Mouse (Mus musculus): Measurements from ENCODE around the gene Ado.

Ado gene

DNA sequence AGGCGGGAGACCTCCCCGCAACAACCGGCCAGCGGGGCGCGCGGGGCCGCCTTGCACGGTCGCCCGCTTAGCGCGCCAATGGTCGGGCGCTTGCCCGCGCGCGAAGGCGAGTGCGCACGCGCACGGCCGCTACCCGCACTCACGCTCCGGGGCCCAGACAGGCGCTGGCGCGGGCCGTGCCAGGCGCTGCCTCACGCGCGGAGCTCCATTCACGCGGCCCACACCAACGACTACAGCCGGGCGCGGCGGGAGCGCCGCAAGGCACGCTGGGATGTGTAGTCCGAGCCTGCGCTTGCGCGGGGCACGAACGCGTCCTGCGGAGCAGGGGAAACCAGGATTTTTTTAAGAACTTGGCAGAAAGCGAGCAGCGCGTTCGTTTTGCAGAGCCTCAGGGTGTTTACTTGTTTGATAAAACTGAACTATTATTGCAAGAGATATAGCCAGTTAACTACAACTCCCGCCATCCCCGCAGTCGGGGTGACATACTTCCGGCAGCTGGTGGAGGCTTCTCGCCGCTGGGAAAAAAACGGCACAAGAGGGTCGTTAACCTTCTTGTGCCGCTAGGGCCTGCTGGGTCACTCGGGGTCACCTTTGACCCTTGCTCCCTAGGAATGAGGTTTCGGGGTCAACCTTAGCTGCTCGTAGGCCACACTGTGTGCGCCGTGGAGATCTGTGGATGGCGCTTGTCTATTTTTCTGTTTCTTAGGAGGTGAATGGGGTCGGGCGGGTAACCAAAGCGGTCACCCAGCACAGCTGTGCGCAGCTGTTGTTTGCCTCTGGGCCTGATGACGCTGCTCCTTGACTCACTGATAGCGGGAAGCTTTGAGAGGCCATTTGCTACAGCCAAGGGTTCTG is at the start of gene Ado:
Ado (minus strand) TSS at position 79 of the 855 bp plus-strand sequence.
- DNase-seq (ENCODE audit: low spot score in 2 of 2) = peak; percentile 77 to 84

GRCm38 (mm10) chr10:67595278-67595677 is 46.5 kb upstream of the Ado start:
- no peak for DNase-seq (ENCODE audit: low spot score in 2 of 2)

DNA sequence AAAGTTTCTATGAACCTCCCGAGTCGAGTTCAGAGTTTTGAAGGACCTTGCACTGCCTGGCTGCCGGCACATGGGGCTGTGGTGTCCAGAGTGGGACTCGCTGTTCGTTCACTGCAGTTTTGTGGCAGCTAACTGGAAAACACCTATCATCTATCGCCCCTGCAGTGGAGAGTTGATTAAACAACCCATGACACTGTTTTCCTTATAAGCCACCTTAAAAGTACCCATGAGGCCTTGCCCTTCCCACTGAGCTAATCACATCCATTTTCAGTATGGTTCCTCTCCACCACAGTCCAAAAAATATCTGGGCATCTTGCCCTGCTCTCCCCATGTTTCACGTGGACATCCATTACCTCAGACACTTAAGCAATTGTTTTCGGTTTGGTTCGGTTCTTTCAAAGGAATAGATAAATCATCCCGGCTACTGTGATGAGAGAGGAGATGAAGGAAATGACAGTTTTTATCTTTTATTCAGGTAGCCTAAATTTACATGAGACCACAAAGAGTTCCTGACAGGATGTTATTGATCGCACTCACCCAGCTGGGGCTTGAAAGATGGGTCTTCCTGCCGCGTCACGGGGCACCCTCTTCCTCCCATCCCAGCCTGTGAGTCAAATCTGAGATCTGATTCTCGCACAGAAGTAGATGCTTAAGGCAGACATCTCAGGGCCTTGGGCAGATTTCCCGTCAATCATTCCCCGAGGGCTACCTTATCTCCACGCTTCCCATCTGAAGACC is 37.3 kb upstream of the Ado start:
- DNase-seq (ENCODE audit: low spot score in 2 of 2) = peak; percentile 62 to 63

- DNase-seq (ENCODE audit: low spot score in 2 of 2) = peak; percentile 55 to 65
Measured at GRCm38 (mm10) chr10:67581698-67582285, 33.0 kb upstream of the Ado start.

DNA sequence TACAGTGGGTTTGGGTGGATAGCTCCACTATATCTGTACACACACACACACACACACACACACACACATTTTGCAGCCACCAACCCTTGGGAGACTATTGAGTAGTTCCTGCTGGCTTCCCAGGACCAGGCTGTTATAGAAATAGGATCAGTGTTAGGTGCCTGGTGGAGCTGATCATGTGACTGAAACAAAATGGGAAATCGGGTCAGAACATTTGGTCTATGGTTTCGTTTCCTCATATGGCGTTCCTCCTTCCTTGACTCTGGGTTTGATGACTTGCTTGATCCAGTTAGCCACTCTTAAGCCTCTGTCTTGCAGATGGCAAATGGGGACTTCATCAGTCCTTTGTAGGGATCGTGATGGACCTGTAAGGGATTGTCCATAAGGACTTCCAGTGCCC is 31.1 kb upstream of the Ado start:
- no peak for DNase-seq (ENCODE audit: low spot score in 2 of 2)

GRCm38 (mm10) chr10:67573310-67573709 is 24.6 kb upstream of the Ado start:
- DNase-seq (ENCODE audit: low spot score in 2 of 2) = no peak

DNA sequence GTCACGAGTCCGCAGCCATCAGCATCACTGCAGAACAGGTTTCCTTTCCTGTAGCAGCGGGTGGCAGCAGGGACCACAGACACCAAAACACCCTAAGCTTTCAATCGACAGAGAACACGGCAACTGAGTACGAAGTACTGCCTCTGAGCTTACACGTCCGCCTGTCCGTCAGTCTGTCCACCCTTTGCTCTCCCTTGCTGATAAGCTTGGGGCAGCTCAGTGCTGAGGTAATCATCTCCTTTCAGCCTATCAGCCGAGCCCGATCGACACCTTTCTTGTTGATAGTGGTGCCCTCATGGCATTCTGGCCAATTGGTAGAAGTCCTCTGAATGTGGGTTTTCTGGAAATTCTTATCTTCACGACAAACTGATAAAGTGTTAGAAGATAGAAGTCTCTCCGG is 22.7 kb upstream of the Ado start:
- DNase-seq (ENCODE audit: low spot score in 2 of 2) = no peak

DNA sequence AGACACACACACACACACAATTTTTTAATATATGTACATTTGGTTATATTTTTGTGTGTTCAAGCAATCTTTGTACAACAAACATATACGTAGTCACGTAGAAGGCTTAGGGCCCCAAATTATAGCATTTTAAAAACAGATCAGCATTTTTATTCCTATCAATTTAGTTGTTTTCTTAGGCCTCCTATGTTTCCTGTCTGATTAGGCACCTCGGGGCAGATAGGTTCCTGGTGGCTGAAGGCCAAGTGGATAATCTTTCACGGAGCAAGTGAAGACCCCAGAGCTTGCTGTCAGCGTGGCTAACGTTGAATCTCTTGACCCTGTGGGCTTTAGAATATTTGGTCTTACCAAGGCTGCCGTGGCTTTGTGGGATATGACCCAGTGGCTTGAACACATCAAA is 20.8 kb upstream of the Ado start:
- no peak for DNase-seq (ENCODE audit: low spot score in 2 of 2)

DNA sequence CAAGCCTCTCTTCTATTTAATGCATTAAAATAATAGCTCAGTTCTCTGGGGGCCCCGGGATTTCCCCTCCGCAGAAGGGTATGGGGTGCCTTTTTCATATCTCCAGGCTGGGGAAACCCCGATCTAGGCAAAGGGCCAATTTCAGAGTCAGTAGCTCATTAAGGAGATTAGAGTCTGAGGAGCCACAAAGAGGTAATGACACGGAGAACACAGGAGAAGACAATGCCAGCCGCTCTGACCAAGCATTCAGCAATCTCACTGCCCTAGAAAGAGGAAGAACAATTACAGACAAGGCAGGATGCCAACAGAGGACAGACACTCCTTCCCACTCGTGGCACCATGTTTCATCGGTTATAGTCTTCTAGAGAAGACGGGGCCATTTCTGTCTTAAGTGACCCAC is 17.3 kb upstream of the Ado start:
- DNase-seq (ENCODE audit: low spot score in 2 of 2) = peak; percentile 69

DNA sequence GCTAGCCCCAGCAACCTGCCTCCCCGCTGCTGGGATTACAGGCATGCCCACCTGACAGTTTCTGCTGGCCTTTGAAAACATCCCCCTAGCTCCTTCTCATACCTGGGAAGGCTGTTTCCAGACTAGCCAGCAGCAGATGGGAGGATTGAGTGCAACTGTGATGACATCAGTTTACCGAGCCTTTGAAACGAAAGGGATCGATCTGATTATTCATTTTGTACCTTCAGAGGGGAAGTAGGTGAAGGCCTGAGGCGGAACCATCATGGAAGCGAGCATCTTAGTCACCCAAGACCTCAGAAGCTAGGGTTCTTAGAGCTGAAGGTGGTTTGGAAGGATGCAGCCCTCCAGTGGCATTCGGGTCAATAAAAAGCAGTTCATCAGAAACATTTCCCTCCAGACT is 15.8 kb upstream of the Ado start:
- no peak for DNase-seq (ENCODE audit: low spot score in 2 of 2)

- no peak for DNase-seq (ENCODE audit: low spot score in 2 of 2)
Measured at GRCm38 (mm10) chr10:67561185-67561584, 12.4 kb upstream of the Ado start.

DNA sequence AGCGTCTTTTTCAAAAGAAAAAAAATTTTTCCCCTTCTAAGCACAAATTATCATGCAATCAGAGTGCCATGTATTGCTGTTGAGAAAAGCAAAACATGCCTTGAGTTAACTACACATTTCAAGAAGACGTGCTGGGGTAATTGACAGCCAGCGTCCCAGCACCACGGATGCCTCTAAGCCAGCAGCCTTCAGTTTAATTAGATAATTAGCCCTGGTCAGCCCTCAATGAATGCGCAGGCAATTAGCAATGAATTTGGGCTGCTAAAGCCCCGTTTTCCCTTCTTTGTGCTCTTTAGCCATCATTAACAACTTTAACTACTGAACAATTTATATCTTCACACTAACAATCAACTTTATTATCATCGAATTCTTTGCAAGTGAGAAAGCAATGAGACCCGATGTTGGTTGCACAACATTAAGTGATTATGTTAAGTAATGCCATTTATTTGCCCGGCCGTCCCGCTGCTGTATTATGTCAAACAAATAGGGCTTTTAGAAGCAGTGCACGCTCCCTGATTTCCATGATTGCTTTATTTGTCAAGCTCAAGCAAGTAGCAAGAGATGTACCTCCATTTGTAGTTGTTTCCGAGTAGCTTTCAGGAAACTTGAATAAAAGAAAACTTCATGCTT is 11.1 kb upstream of the Ado start:
- no peak for DNase-seq (ENCODE audit: low spot score in 2 of 2)

DNA sequence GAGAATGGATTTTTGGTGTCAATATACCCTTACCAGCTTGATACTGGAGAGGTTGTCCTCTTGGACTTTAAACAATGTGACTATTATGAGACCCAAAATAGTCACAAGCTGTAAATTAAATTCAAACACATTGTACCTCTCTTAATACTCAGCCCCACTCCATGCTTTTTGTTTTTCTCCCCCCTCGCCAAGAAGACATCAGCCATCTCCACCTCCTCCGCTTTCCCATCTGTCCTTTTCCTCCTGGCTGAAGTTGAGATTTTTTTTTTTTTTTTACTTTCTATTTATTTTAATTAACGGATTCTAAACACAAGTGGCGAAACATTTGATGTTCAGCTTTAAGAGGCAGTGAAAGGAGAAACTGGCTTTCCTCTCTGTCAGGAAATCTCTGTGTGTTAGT is 9.3 kb upstream of the Ado start:
- DNase-seq (ENCODE audit: low spot score in 2 of 2) = no peak

GRCm38 (mm10) chr10:67548261-67548854 is 397 bp downstream of the Ado start:
- peak; percentile 44 to 50 for DNase-seq (ENCODE audit: low spot score in 2 of 2)

- peak in 1 of 2 experiments; percentile 16 for DNase-seq (ENCODE audit: low spot score in 2 of 2)
Measured at GRCm38 (mm10) chr10:67547850-67548260, 900 bp downstream of the Ado start.

GRCm38 (mm10) chr10:67540591-67540990 is 8.2 kb downstream of the Ado start:
- no peak for DNase-seq (ENCODE audit: low spot score in 2 of 2)

- no peak for DNase-seq (ENCODE audit: low spot score in 2 of 2)
Measured at GRCm38 (mm10) chr10:67539401-67539730, 9.4 kb downstream of the Ado start.

- DNase-seq (ENCODE audit: low spot score in 2 of 2) = no peak
Measured at GRCm38 (mm10) chr10:67538585-67539400, 10.0 kb downstream of the Ado start.

GRCm38 (mm10) chr10:67538106-67538505 is 10.6 kb downstream of the Ado start:
- DNase-seq (ENCODE audit: low spot score in 2 of 2) = no peak

GRCm38 (mm10) chr10:67537151-67537994 is 11.4 kb downstream of the Ado start:
- peak; percentile 92 to 93 for DNase-seq (ENCODE audit: low spot score in 2 of 2)

Measured in spleen, postnatal 36 days (tissue).